Mouse (Mus musculus) olfactory bulb, adult 2 months (tissue): ENCODE data around the gene Tgfb2.

ENCODE experiments used
- CTCF ChIP-seq: fragments of 200-500 bp; IDR thresholded peaks from 2 replicates; pipeline ENCODE4 v1.5.1; 2012; ENCODE audit warnings: low read depth, mild to moderate bottlenecking, low read length, moderate library complexity; ENCODE audit not compliant: insufficient read depth
- POLR2A ChIP-seq: fragments of 200-500 bp; IDR thresholded peaks from 2 replicates; pipeline ENCODE4 v1.6.1; 2012; ENCODE audit warnings: mild to moderate bottlenecking, low read depth, low read length, moderate library complexity; ENCODE audit not compliant: insufficient read depth

GRCm38 (mm10) chr1:186684041-186684440 is 21.7 kb downstream of the Tgfb2 start:
- TF ChIP-seq CTCF (no peak), POLR2A (no peak)
